Mouse (Mus musculus) spleen, adult 12 weeks (tissue): Measurements from ENCODE around the gene Gpc2.
A peak's percentile ranks its signal among the peaks of the same experiment; 100 is the strongest.

Experiments used
- DNase-seq: peaks from one replicate; pipeline ENCODE4 v3.0.0; 2022; ENCODE audit warnings: low spot score

The Gpc2 gene

DNA sequence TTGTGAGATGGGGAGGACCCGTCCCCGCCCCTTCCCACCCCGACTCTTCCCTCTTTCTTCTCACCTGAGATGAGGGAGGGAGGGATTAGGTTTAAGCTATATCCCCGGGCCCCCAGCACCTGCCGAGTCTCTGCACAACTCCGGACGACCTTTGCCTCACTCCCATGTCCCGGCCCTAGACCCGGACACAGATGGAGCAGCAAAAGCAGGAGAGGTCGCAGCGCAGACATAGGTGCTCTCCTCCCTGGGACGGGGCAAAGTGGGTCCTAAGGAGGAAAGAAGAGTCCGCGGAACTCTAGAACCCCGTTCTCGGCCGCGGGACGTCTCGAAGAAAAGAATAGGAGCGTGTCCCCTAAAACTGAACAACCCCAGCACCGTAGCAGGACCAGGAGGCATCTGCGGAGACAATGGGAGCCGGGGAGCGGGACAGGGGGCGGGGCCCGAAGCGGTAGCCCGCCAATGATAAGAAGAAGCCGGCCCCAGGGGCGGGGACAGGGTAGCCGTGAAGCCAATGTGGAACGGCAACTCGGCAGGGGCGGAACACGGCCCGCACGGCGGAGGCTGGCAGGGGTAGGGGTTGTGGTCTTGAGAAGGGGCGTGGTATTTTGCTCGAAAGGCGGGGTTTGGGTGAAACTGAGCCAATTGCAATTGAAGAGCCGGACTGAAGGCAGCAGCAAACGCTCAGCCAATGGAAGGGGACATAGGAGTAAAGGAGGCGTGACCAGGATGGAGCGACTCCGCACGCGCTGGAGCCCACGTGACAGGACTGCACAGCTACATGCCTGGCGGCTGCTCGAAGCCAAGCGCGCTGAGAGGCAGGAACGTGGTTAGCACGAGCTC, at the start of gene Gpc2, which contains the start of the genes Gm43720 and Stag3:
Gene Gpc2 (minus strand): TSS at position 421 of the 840 bp plus-strand sequence.
Gene Gm43720 (minus strand): TSS at position 374 of the 840 bp plus-strand sequence.
Gene Stag3 (plus strand): TSS at position 656 of the 840 bp plus-strand sequence.
- DNase-seq, result peak; percentile 84

GRCm38 (mm10) chr5:138312795-138313194, 33.0 kb upstream of the Gpc2 start:
- no peak for DNase-seq

- no peak for DNase-seq
Observed at GRCm38 (mm10) chr5:138299613-138300012, 19.8 kb upstream of the Gpc2 start.

DNA sequence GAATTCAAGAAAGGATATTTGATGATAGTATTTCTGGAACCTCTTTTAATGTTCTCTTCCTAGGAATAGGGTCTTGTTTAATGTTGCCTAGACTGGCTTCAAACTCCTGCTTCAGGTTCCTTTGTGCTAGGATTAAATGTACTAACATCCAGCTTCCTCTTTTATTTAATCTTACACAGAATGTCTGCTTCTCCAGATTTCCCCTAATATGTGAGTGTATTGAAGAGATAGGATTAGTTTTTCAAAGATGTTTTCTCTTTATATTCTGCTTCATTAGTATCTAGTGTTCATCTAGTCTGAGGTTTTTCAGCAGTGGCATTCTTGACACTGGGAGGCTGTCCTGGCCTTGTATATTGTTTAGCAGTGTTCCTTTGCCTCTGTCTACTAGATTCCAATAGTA, 14.4 kb upstream of the Gpc2 start:
- no peak for DNase-seq

DNA sequence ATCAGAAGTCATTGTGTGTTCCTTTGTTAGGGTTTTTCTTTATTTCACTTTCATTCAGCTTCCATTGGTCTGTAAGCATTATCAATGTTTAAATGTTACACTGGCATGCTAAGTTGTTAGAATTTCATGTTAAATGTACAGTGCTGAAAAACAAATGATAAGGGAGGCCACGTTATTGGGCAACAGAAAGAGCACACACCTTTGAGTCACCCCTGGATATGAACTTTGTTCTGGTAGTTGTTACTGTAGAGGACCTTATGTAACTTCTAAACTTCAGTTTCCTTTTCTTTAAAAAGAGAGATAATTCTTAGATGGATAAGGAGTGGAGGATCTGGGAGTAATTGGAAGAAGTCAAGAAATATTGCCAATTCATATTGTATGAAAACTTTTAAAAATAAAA, 11.8 kb upstream of the Gpc2 start:
- DNase-seq, result no peak

DNA sequence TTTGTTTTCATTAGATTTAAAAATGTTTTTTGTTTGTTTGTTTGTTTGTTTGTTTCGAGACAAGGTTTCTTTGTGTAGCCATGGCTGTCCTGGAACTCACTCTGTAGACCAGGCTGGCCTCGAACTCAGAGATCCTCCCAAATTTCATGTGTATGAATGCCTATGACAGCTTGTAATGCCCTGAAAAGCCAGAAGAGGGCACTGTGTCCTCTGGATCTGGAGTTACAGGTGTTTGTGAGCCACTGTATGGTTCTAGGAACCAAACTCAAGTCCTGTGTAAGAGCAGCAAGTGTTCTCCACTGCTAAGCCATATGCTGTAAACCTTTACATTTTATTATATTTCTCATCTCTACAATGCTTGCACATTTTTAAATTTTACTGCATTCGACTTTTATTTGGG, 8.1 kb upstream of the Gpc2 start:
- DNase-seq, result no peak

DNA sequence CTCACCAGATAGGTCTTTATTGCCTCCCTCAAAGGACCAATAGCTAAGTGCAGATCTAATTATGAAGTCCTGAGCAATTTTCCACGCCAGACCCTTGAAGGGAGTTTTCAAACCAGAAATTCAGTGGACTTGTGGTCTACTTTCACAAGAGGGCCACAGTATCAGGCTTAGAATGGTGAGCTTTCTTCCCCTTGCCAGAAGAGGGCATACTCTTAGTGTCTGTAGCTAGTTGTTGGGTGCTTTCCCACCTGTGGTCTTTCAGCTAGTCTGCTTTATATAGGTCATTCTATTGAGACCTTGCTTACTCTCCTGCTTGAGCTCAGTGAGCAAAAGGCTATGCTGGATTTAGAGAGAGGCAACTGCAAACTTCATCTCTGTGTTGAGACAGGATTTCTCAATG, 3.7 kb upstream of the Gpc2 start:
- DNase-seq, result no peak

- DNase-seq, result no peak
Observed at GRCm38 (mm10) chr5:138281798-138282197, 2.0 kb upstream of the Gpc2 start.

GRCm38 (mm10) chr5:138280829-138281228, 1.0 kb upstream of the Gpc2 start:
- DNase-seq, result no peak

DNA sequence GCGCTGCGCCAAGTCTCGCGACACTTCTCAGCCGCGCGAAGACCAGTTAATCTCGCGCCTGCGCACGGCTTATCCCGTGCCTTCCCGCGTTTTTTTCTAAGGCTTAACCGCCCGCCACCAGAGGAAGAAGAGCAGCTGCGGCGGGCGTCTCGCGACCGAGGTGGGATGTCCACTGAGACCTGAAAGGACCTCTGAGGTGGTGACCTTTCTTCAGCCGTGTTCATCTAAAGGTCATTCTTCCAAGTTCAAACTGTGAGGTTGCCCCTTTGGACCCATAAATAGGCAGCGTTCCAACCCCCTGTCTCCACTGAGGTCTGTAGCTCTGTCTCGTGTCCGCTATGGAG, 592 bp upstream of the Gpc2 start:
- no peak for DNase-seq

- no peak for DNase-seq
Observed at GRCm38 (mm10) chr5:138277994-138278393, 1.8 kb downstream of the Gpc2 start.

GRCm38 (mm10) chr5:138275216-138276050, 4.4 kb downstream of the Gpc2 start:
- DNase-seq, result no peak

DNA sequence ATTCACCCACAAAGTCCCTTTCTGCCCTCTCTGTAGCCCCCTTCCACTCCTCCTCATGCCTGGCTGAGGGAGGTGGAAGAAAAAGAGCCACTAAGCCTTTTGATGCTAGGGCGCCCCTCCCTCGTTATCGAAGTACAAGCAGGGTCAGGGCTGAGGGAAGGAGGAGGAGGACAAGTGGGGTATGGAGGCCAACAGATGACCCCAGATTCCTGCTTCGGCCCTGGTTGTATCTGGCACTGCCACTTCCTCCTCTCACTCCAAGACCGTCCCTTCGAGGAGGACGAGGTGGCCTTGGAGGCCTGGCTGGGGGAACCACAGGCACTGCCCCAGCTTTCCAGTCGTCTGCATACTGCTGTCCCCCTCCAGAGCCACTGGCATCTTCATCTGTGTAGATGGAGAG, 5.6 kb downstream of the Gpc2 start:
- no peak for DNase-seq

DNA sequence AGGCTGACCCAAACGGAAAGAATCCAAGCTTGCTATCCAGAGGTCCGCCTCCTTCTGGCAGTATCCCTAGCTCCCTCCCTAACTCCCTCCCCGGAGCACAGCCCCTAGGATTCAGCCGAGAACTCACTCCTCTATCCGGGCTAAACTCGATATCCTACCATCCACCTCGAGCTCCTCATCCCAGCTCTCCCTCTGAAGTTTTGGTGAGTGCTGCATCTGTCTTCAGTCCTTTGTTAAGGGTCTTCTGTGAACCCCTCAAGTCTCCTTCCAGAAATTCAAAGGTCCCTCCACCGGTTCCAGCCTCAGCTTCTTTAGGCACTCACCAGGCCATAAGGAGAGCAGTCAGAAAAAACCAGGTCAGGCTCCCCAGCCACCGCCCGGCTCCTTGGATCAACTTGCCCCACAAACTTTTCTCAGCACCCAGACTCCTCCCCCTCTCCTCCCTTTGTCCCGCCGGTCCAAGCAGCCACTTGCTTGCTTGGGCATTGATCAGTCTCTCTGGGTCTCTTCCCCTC, 7.3 kb downstream of the Gpc2 start, which contains the start of gene Gal3st4:
Gene Gal3st4 (minus strand): TSS at position 432 of the 515 bp plus-strand sequence.
- no peak for DNase-seq

DNA sequence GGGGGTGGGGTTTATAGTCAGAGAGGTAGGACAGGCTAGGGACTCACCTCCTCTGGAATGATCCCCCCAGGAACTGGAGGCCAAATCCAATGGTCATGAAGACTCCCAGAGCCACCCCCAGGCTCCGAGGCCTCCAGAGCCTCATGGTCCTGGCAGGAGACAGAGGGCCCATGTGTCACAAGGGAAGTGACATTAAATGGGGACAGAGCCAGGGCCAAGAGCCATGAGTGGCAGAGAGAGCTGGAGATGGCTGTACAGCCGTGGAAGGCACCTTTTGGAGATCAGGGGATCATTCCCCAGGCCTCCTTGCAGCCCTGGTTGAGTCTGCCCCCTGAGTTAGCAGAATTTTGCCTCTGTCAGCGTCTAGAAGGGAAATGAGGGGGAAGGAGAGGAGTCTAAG, 8.6 kb downstream of the Gpc2 start:
- no peak for DNase-seq

GRCm38 (mm10) chr5:138268980-138269379, 10.8 kb downstream of the Gpc2 start:
- no peak for DNase-seq

- no peak for DNase-seq
Observed at GRCm38 (mm10) chr5:138267114-138267513, 12.7 kb downstream of the Gpc2 start.

GRCm38 (mm10) chr5:138265712-138266111, 14.1 kb downstream of the Gpc2 start:
- DNase-seq, result no peak

- no peak for DNase-seq
Observed at GRCm38 (mm10) chr5:138264207-138264578, 15.6 kb downstream of the Gpc2 start.

GRCm38 (mm10) chr5:138263260-138264206, 16.3 kb downstream of the Gpc2 start, which contains the start of gene BC037034:
TSS of gene BC037034 (minus strand) at chr5:138264033.
- DNase-seq, result peak; percentile 83

DNA sequence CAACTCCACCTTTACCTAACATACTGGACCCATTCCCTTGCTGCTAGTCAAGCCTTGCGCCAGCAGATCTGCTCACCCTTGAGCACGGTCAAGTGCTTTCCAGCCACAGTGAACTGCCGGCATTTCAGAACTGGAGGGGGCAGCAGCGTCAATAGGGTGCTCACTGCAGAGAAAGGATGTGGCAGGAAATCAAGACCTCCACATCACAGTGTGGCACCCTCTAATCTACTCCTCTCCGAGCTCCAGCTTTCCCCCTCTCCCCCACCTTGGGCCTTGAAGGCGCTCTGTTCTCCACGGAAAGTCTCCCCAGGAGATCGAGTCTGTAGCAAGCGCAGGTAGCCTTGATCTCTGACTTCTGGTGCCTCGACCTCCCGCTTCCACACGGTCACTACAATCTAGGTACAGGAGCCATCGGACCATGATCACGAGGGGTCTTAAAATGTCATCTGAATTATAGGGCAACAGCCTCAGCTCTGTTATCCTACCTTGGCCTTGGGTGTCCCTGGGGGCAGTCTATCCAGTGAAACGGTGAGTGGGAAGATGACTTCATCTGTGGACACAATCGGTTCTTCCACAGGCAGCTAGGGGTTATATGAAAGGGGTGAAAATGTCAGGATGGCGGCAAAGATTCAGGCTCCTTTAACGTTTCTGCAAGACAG, 17.1 kb downstream of the Gpc2 start:
- no peak for DNase-seq
